Mouse (Mus musculus): ENCODE data around the gene Slc22a12. TPM values are rescaled to one million over a fixed set of nuclear protein-coding genes. Genes with fewer than 3 reads are reported as not detected.

The Slc22a12 gene
- total RNA-seq, 2 experiments from 2014 or later = not detected

GRCm38 (mm10) chr19:6496462-6497149, 46.2 kb downstream of the Slc22a12 start:
- intact Hi-C loops (cut with DNase I) = no loop called here
- DNase-seq = no peak

GRCm38 (mm10) chr19:6495714-6496113, 47.1 kb downstream of the Slc22a12 start:
- DNase-seq = no peak
- intact Hi-C loops (cut with DNase I) = no loop called here

GRCm38 (mm10) chr19:6494504-6495170, 48.2 kb downstream of the Slc22a12 start:
- intact Hi-C loops (cut with DNase I) = no loop called here
- DNase-seq = no peak

- DNase-seq = no peak
- intact Hi-C loops (cut with DNase I) = no loop called here
These were observed 48.8 kb downstream of the Slc22a12 start for GRCm38 (mm10) chr19:6494032-6494431.

GRCm38 (mm10) chr19:6493219-6493618, 49.6 kb downstream of the Slc22a12 start:
- no peak for DNase-seq
- intact Hi-C loops (cut with DNase I) = no loop called here

GRCm38 (mm10) chr19:6492124-6492523, 50.7 kb downstream of the Slc22a12 start:
- intact Hi-C loops (cut with DNase I) = loop anchor here (1.0 kb wide), 1 partner anchor 85 kb away; no protein-coding TSS in a partner anchor

GRCm38 (mm10) chr19:6491538-6491937, 51.3 kb downstream of the Slc22a12 start:
- no peak for DNase-seq
- intact Hi-C loops (cut with DNase I) = no loop called here

More at GRCm38 (mm10) chr19:6492124-6492523, 50.7 kb downstream of the Slc22a12 start:
- peak; percentile 33 to 34 for DNase-seq

- intact Hi-C loops (cut with DNase I) = loop anchor here (2.0 kb wide), 1 partner anchor 174 kb away; no protein-coding TSS in a partner anchor
- peak; percentile 75 to 76 for DNase-seq
These were observed 53.8 kb downstream of the Slc22a12 start for GRCm38 (mm10) chr19:6489030-6489429.

Small RNA genes within 50 kb of the gene (microRNA-seq; reads per million reads assigned to microRNA genes)
- gene Gm26460 = 0 reads per million in 2 experiments

Other genes with a start within 250 kb of the Slc22a12 start
- 1 to 10 TPM; 4.3 to 5.2 TPM for gene Cdc42bpg, start 236.6 kb downstream of the Slc22a12 start, total RNA-seq (2021)
- gene Men1, start 208.1 kb downstream of the Slc22a12 start, total RNA-seq (2021) = 1 to 10 TPM; 6.2 to 7.0 TPM
- 10 to 100 TPM; 10.4 to 12.6 TPM for gene Map4k2, start 201.9 kb downstream of the Slc22a12 start, total RNA-seq (2021)
- 10 to 100 TPM; 75.8 to 84.5 TPM for gene Sf1, start 179.3 kb downstream of the Slc22a12 start, total RNA-seq (2021)
- gene Pygm, start 158.6 kb downstream of the Slc22a12 start, total RNA-seq (2021) = 1,000 to 10,000 TPM; 7,725 to 8,373 TPM
- gene Rasgrp2, start 143.7 kb downstream of the Slc22a12 start, total RNA-seq (2021) = 10 to 100 TPM; 11.6 to 25.4 TPM
- 1 to 10 TPM; 1.4 to 1.7 TPM for gene Nrxn2, start 124.3 kb downstream of the Slc22a12 start, total RNA-seq (2021)

All from gastrocnemius, postnatal 36 days (tissue).